Mouse (Mus musculus): ENCODE results near the gene Sesn1.

DNA sequence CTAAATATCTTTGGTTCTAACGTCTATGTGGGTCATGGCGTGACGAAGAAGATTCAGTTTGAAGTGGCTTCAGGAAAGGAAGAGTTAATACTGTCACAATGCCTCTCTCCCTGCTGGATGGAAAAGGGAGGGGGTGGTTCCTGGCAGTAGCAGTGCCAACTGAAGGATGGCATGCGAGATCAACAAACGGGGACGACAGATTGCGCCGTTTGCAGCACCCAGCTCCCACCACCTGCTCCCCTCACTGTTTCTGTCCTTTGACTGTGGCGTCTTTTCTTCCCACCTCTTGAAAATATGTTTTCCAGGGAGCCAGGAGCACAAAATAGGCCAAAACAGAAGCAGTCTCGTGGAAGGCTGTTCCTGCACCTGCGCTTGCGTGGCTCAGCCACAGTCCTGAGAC is 122.2 kb downstream of the Sesn1 start:
- no peak for TF ChIP-seq FOSL1 (IDR thresholded peaks at IDR 0.05; ENCODE audit: insufficient read depth, low read length, poor library complexity, severe bottlenecking)
- no peak for TF ChIP-seq CTCF (IDR thresholded peaks at IDR 0.05; ENCODE audit: control insufficient read depth, insufficient read depth, insufficient read length)
- TF ChIP-seq MYOD1 (IDR thresholded peaks at IDR 0.05; ENCODE audit: control insufficient read depth, insufficient read length, low read depth): no peak
- TF ChIP-seq MAX (IDR thresholded peaks at IDR 0.05): no peak
- TF ChIP-seq USF1 (IDR thresholded peaks at IDR 0.05; ENCODE audit: low read depth): no peak
- no peak for TF ChIP-seq MYOG (IDR thresholded peaks at IDR 0.05; ENCODE audit: control insufficient read depth, extremely low read depth, insufficient read length)

All from C2C12 (cell line).